Mouse (Mus musculus) heart, adult 2 months (tissue): ENCODE measurements around the gene Zfyve27.

Experiments
- CTCF ChIP-seq: fragments of 200-600 bp; IDR thresholded peaks from 2 replicates; pipeline ENCODE4 v1.8.1; 2022; ENCODE audit warnings: antibody characterized with exemption, mild to moderate bottlenecking, moderate library complexity
- POLR2A ChIP-seq: fragments of 200-500 bp; IDR thresholded peaks from 2 replicates; pipeline ENCODE4 v1.6.1; 2011; ENCODE audit warnings: mild to moderate bottlenecking, low read depth, low read length, control low read depth; ENCODE audit not compliant: insufficient read depth

DNA sequence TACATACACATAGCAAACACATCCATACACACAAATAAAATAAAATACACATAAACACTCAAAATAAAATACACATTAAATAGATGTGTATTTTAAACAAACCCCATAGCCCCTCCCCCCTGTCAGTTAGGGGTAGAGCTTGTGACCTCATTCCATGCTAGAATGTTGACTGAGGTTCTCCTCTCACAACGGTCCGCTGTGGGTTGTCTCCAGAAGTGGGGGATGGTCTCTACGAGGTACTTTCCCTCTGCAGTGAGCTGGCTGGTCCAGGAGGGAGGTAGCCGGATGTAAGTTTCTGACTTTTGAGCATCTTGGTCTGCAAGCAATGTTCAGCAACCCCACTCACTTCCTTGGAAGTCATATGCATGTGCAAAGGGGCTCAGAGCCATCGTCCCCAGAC, at the start of gene Zfyve27:
- TF ChIP-seq CTCF (no peak), POLR2A (no peak)
